Mouse (Mus musculus) heart, postnatal 0 days (tissue): Measurements from ENCODE around the gene Tmie.

Source experiments
- CTCF ChIP-seq: IDR thresholded peaks from 2 replicates; pipeline ENCODE4 v1.5.1; 2016; ENCODE audit warnings: antibody characterized with exemption, control low read depth, low read depth
- EP300 ChIP-seq: IDR thresholded peaks from 2 replicates; pipeline ENCODE4 v1.6.1; 2016; ENCODE audit warnings: antibody characterized with exemption, low read depth

DNA sequence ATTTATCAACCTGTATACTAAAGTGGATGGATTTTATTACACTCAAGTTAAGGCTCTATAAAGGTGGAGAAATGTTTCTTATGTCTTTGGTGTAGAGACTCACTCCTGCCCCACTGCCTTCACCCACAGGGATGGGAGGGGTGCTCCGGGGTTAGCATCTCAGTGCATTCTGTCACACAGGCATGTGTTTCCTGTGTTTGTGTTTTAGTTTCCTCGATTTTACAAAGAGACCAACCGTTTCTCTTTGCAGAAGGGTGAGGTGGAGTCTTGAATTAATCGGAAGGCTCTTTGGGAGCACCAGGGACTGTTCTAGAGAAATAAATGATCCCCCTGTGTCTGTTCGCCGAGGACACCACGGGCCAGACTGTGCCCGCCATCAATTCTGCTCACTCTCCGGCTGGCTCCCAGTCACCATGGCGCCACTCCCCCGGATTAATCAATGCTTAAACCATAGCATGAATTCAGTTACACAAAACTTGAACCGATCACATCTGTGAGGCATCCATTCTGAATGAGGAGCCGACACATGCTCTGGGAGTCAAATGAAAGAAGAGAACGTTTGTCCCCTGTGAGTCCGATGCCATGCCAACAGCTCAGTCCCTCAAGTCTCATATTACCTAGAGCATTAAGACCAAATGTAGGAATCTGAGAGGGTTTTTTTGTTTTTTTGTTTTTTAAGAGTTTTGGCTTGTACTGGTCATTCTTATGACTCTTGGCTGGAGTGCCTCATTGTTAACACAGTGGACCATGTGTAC is 40.9 kb upstream of the Tmie start:
- TF ChIP-seq CTCF: no peak
- TF ChIP-seq EP300: no peak
